ENCODE assay signal across 8 mouse cellular contexts in genomic region chr11:48872695-48873300, GRCm38 (mm10). TPM values are rescaled to one million over a fixed set of nuclear protein-coding genes. Genes with fewer than 3 reads are reported as not detected.
A peak's percentile ranks its signal among the peaks of the same experiment; 100 is the strongest.
DNase-seq lines count a peak whose midpoint lies in the region; ATAC-seq and TF ChIP-seq lines count a peak whose summit lies in the region.

No protein-coding gene starts in this region.

- H3K4me3 ChIP-seq in layer of hippocampus, adult 2 months, result peak overlapping the region; percentile 65; the same call in 1 of the 2 replicates
- peak overlapping the region; percentile 74 for H3K4me3 ChIP-seq in embryonic fibroblast, embryonic 13.5 days (ENCODE audit: insufficient read depth, low read length)

- no peak for TF ChIP-seq CTCF in layer of hippocampus, adult 2 months (conservative IDR thresholded peaks at IDR 0.05)
- TF ChIP-seq CTCF in embryonic fibroblast, embryonic 13.5 days (IDR thresholded peaks at IDR 0.05; ENCODE audit: borderline replicate concordance, insufficient read depth, low read length), result no peak

- H3K27ac ChIP-seq in layer of hippocampus, adult 2 months, result peak overlapping the region; percentile 86
- peak overlapping the region; percentile 98 for H3K27ac ChIP-seq in embryonic fibroblast, embryonic 13.5 days (ENCODE audit: insufficient read depth, low read length)

- DNase-seq in CD4-positive, CD25-positive, alpha-beta regulatory T cell, adult 2 months (ENCODE audit: low read depth, low spot score), result peak; percentile 38
- no peak for DNase-seq in layer of hippocampus, adult 2 months (ENCODE audit: low spot score in 2 of 2)
- no peak for DNase-seq in layer of hippocampus, adult 9-10 months (ENCODE audit: low spot score)
- DNase-seq in cerebellum, postnatal 14 days, result no peak

- no peak for ATAC-seq in CD4-positive, CD25-positive, alpha-beta regulatory T cell, adult 4 months
- ATAC-seq in megakaryocyte, adult 5-6 weeks (ENCODE audit: poor library complexity, severe bottlenecking), result peak; percentile 6; the same call in 1 of the 2 replicates
- no peak for ATAC-seq in frontal cortex, adult (ENCODE audit: low TSS enrichment)

- TF ChIP-seq POLR2A in embryonic fibroblast, embryonic 13.5 days (IDR thresholded peaks at IDR 0.05; ENCODE audit: low read depth, low read length), result no peak

- H3K4me1 ChIP-seq in embryonic fibroblast, embryonic 13.5 days (ENCODE audit: control insufficient read depth, insufficient read depth, low read length), result peaks cover 7% of the 10 kb centered on the region; the same call in 1 of the 2 replicates

RNA-seq across cellular contexts. Expression of gene Irgm1, which starts 1.3 kb away (rescaled TPM):
- polyA plus RNA-seq in CD4-positive, CD25-positive, alpha-beta regulatory T cell, adult 4 months (2017; shearing (Covaris generic)), result 100 to 1,000 TPM; 189 to 229 TPM
- total RNA-seq in layer of hippocampus, adult 2 months (2021), result 1 to 10 TPM; 3.6 to 4.3 TPM
- 36.5 and 61.8 TPM in 2 replicates for polyA plus RNA-seq in embryonic fibroblast, embryonic 13.5 days (2011; ENCODE audit: insufficient read length, low read depth, missing spikeins)
- total RNA-seq in megakaryocyte, adult 5-6 weeks (2015), result 59.0 and 67.2 TPM in 2 replicates
- total RNA-seq in megakaryocyte, adult 5-6 weeks (2017), result 54.1 and 62.0 TPM in 2 replicates

RNA-seq across cellular contexts. Expression of gene Gm5431, which starts 29.2 kb away (rescaled TPM):
- 1 to 10 TPM in 1 of 2 experiments, under 1 TPM in 1; 0.39 to 1.1 TPM for polyA plus RNA-seq in CD4-positive, CD25-positive, alpha-beta regulatory T cell, adult 4 months (2017; shearing (Covaris generic))
- under 1 TPM; 0.12 to 0.38 TPM for total RNA-seq in layer of hippocampus, adult 2 months (2021)
- not detected in 2 replicates for polyA plus RNA-seq in embryonic fibroblast, embryonic 13.5 days (2011; ENCODE audit: insufficient read length, low read depth, missing spikeins)
- 13.1 and 15.9 TPM in 2 replicates for total RNA-seq in megakaryocyte, adult 5-6 weeks (2015)
- 12.0 and 15.0 TPM in 2 replicates for total RNA-seq in megakaryocyte, adult 5-6 weeks (2017)

RNA-seq across cellular contexts. Expression of gene Gm12184, which starts 46.3 kb away (rescaled TPM):
- polyA plus RNA-seq in CD4-positive, CD25-positive, alpha-beta regulatory T cell, adult 4 months (2017; shearing (Covaris generic)), result 1 to 10 TPM in 1 of 2 experiments, under 1 TPM in 1; 0.92 to 4.1 TPM
- total RNA-seq in layer of hippocampus, adult 2 months (2021), result 1 to 10 TPM in 1 of 2 experiments, under 1 TPM in 1; 0.79 to 1.3 TPM
- polyA plus RNA-seq in embryonic fibroblast, embryonic 13.5 days (2011; ENCODE audit: insufficient read length, low read depth, missing spikeins), result 40.5 and 61.2 TPM in 2 replicates
- 6.1 and 8.5 TPM in 2 replicates for total RNA-seq in megakaryocyte, adult 5-6 weeks (2015)
- 4.6 and 12.1 TPM in 2 replicates for total RNA-seq in megakaryocyte, adult 5-6 weeks (2017)

RNA-seq across cellular contexts. Expression of gene Trim7, which starts 46.9 kb away (rescaled TPM):
- polyA plus RNA-seq in CD4-positive, CD25-positive, alpha-beta regulatory T cell, adult 4 months (2017; shearing (Covaris generic)), result 1 to 10 TPM in 1 of 2 experiments, under 1 TPM in 1; 0.77 to 2.1 TPM
- 1 to 10 TPM; 2.6 to 2.8 TPM for total RNA-seq in layer of hippocampus, adult 2 months (2021)
- 16.0 and 19.1 TPM in 2 replicates for polyA plus RNA-seq in embryonic fibroblast, embryonic 13.5 days (2011; ENCODE audit: insufficient read length, low read depth, missing spikeins)
- 0.51 and 0.68 TPM in 2 replicates for total RNA-seq in megakaryocyte, adult 5-6 weeks (2015)
- total RNA-seq in megakaryocyte, adult 5-6 weeks (2017), result 0.18 and 0.57 TPM in 2 replicates

RNA-seq across cellular contexts. Expression of gene Trim41, which starts 55.6 kb away (rescaled TPM):
- polyA plus RNA-seq in CD4-positive, CD25-positive, alpha-beta regulatory T cell, adult 4 months (2017; shearing (Covaris generic)), result 1 to 10 TPM; 2.0 to 3.7 TPM
- 10 to 100 TPM; 56.8 to 61.5 TPM for total RNA-seq in layer of hippocampus, adult 2 months (2021)
- 27.2 and 40.7 TPM in 2 replicates for polyA plus RNA-seq in embryonic fibroblast, embryonic 13.5 days (2011; ENCODE audit: insufficient read length, low read depth, missing spikeins)
- total RNA-seq in megakaryocyte, adult 5-6 weeks (2015), result 11.8 and 13.6 TPM in 2 replicates
- total RNA-seq in megakaryocyte, adult 5-6 weeks (2017), result 39.2 and 43.7 TPM in 2 replicates

Comparison
In these comparisons a context has a peak if more than half of its experiments do, and no peak if none do; other contexts are left out.
1. RNA of gene Irgm1, which starts 1.3 kb away (total RNA-seq): 54.1 to 67.2 TPM in megakaryocyte, adult 5-6 weeks; 3.6 to 4.3 TPM in layer of hippocampus, adult 2 months; every median in the first group is over 10 times any median in the second.
2. RNA of gene Gm5431, which starts 29.2 kb away (total RNA-seq): 12.0 to 15.9 TPM in megakaryocyte, adult 5-6 weeks; 0.12 to 0.38 TPM in layer of hippocampus, adult 2 months; every median in the first group is over 4 times any median in the second.